Mouse (Mus musculus) monocyte, adult 5-6 weeks (primary cell): Measurements from ENCODE around the gene Pfn3. TPM values are rescaled to one million over a fixed set of nuclear protein-coding genes. Genes with fewer than 3 reads are reported as not detected.
"Not testable (repeated sequence)": the region's sequence is repeated elsewhere in the genome, so short reads cannot be mapped to it uniquely, and the experiment has no call there.

Experiments
- ATAC-seq: fragments of 153-309, 156-312 bp; replicated peaks from 2 replicates; pipeline ENCODE4 v1.8.0; 2017; ENCODE audit warnings: mild to moderate bottlenecking; ENCODE audit not compliant: low TSS enrichment, insufficient number of reproducible peaks, severe bottlenecking, poor library complexity, low FRiP score
- total RNA-seq: library from RNA; stranded (forward); fragments of 200-1000, 200-491, 200-594 nt; gene quantifications from 3 replicates; pipeline ENCODE4 v1.2.3, GENCODE M21; 2017

Gene Pfn3
- total RNA-seq, 1 experiment from 2014 or later = not detected

DNA sequence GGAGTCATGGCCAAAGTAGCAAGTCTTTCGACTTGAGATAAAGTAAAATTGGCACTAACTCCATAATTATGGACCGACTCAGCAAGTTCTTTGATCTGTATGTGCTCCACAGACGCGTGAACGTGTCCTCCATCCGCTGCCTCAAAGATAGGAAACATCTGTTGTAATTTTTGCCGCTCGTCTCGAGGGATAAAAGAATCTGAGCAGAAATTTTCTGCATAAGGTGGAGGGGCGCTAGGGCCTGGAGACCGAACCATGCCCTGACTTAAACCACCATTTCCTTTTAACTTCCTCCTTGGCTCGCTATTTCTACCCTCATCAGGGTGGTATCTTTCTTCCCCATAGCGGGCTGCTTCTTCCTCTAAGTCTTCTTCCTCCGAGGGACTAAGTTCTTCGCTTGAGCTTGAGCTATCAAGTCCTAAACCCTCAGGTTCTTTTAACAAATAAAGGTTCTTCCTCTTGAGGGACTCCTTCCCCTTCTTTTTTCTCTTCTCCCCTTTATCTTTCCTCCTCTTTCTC is 22.1 kb upstream of the Pfn3 start:
- not testable (repeated sequence) for ATAC-seq

DNA sequence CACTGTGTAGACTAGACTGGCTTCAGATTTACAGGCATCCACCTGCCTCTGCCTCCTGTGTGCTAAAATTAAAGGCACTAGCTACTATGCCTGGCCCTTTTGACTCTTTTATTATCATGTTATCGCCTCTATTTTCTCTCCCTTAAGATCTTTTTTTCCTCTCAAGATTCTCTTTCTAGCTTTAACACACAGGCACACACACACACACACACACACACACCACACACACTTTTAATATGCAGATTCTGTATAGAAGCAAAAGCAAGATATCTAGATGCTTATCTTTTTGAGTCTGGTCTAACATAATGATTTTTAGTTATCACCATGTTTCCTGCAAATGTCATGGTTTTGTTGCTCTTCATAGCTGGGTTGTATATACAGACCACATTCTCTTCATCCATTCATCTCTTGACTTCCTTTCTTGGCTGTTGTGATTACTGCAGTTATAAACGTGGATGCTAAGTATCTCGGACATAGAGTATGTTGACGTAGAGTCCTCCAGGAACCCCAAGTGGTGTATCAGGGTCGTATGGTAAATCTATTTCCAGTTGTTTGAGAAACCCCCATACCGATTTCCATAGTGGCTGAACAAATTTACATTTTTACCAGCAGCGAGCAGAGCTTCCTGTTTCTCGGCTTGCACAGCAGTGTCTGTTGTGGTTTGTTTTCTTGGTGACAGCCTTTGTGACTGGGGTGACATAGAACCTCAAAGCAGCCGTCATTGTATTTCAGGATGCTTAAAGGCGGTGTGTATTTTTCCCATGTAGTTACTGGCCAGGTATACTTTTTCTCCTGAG is 17.1 kb upstream of the Pfn3 start:
- ATAC-seq = peak; percentile 77

DNA sequence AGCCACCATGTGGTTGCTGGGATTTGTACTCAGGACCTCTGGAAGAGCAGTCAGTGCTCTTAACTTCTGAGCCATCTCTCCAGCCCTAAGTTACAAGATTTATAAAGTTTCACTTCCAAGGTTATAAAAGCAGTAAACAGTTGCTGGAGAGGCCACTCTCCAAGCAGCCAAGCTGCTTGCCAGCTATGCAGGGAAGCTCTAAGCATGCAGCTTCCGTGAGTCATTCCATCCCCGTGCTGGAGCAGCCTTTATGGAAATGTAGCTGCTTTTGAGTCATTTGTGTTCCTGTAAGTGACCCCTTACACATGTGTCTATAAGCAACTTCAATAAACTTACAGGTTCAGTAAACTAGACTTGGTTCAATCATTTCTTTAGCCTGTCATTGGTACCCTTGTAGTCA is 15.5 kb upstream of the Pfn3 start:
- ATAC-seq = no peak

DNA sequence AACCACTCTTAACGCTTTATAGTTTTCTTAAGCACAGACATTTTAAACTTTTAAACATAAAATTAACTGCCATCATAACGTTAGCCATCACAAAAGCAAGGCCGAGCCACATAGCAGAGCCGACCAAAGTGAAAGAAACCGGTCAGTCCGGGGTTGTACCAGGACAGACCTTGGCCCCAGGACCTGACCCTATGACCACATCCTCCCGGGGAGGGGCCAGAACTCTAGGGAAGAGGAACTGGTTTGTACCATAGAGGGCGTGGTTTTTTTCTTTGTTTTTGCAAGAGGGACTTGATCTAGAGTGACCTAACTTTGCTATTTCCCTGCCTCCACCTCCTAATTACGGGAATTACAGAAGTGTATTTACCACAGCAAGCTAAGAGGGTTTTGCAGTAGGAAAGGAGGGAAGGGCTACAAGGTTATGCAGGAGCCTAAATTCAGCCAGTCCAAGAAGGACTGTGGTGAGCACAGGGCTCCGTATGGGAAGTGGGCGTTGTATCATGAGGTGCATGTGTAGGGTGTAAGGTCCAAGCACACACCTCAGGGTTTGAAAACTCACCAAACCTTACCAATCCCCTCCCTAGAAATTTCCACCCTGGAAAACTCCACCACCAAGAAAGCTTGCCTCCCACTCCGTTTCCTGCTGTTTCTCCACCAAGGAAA is 14.3 kb upstream of the Pfn3 start:
- ATAC-seq = peak; percentile 93

DNA sequence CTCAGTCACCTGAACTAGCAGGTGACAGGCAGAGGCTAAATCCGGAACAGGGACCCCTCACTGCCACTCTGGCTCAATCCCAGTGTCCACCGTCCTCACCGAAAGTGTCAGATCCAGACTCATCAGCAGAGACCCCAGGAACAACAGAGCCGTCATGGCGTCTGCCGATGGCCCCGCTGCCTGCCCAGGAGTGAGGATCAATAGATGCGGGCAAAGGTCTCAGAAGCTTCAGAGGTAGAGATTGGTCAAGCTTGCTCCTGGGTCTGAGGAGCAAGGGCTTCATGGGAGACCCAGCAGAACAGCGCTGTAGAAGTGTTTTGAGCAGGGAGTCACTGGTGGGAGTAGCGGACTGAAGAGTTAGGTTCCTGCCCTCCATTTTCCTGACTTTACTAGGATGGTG is 11.6 kb upstream of the Pfn3 start, which contains the start of gene F12:
F12 (minus strand) TSS at position 181 of the 400 bp plus-strand sequence.
- ATAC-seq = no peak

DNA sequence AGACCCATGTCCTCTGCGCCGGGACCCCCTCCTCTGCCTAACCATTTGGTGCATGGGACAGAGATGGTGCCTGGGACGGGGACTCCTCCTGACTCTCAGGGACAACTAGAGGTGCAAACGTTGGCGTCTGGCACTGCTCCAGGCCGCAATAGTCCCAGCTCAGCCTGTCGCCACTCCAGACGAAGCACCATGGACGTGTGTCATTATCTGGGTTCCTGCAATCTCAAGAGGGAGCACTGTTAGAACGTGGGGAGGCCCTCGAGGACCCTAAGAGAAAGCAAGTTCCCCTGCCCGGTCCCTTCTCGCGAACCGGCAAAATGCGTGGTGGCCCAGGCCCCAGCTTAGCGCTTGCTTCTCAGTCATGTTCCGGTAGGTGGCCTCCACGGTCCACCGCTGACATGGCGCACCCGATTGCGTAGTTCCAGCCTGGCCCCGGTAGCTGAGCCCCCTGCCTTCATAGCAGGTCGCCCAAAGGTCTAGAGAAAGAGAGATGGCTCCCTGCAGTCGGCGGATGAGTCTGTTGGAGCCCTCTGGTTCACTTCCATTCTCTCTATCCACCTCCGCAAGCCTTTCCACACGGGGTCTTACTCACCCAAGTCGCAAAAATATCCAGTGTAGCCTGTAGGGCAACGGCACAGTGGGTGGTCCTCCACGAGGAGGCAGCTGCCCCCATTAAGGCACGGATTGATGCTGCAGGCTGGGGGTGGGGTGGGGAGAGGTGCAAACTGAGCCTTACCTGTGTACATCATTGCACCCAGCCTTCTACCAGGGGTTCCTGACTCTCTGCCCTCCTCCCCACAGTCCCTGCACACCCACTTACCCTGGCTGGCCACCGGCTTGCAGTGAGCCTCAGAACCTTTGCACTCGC is 6.1 kb upstream of the Pfn3 start:
- peak; percentile 67 for ATAC-seq

DNA sequence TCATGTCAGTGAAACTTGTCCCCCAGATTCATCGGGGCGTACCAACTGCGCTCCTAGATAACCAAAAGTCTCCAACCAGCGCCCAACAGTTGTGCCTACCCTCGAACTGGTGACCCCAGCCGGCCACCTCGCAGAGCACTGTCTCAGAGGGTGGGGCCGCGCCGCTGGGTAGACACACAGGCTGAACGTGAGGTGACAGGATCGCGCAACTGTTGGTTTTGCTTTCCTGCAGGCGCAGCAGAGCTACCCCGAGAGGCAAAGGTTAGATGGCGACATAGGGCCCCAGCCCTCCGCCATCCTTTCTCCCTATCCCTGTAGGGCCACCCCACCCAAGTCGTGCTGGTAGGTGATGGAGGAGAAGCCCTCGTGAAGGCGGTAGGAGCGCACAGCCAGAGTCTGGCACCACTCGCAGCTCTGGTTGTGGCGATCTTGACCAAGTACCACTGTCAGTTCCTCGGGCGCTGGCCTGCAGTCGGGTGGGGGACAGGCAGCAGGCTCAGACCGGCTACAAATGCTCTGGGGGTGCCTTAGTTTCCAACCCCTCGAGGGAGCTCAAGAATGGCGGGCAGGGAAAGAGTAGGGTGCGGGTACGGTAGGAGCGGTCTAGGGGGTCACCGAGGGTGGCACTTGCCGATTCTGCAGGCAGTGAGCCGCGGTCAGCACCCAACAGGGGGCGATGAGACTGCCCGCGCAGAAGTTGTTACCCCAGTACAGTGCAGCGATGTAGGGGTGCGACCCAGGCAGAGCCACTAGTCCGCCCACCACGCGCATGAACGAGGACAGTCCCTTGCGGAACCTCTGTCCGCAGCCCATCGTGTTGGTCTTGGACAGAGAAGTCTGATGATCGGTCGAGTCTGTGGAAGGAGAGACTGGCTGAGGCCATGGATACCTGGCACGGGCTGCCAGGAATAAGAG is 5.2 kb upstream of the Pfn3 start:
- no peak for ATAC-seq

DNA sequence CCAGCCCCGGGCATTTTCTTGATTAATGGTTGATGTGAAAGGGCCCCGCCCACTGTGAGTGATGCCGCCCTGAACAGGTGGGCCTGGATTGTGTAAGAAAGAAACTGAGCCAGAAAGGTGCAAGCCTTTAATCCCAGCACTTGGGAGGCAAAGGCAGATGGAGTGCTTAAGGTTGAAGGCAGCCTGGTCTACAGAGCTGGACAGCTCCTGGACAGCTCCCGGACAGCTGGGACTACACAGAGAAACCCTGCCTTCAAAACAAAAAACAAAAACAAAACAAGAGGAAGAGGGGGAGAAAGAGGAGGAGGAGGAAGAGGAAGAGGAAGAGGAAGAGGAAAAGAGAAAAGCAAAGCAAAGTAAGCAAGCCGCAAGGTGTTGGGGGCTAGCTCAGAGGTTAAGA is 4.1 kb upstream of the Pfn3 start:
- no peak for ATAC-seq

DNA sequence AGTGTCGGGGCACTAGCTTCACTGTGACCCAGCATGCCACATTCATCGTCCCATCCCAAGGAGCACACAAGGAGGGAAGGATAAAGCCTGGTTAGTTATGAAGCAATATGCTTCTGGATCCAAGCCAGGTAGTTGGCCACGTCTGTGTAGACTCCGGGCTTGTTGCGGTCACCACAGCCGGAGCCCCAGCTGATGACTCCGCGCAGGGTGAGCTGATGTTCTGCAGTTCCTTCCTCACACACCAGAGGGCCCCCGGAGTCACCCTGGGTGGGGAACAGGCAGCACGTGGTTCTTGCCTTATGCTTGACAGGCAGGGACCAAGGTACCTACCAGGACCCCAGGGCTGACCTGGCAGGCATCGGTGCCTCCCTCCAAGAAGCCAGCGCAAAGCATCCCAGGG is 3.0 kb upstream of the Pfn3 start:
- peak; percentile 85 for ATAC-seq

DNA sequence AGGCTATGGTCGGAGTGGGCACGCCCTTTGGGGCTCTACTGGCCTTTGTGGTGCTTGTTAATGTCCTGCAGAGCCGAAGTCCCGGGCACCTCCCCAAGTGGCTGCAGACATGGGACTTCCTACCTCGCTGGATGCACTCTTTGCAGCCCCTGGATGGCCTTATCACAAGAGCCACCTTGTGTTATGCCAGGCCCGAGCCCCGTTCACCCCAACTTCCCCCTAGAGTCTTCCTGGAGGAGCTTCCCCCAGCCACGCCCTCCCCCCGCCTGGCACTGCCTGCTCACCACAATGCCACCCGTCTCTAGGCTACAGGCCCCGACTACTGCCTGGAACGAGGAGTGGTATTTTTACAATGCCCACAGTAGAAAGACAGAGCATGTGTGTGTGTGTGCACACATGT is 1.7 kb downstream of the Pfn3 start:
- peak; percentile 36; the same call in 1 of the 2 replicates for ATAC-seq

DNA sequence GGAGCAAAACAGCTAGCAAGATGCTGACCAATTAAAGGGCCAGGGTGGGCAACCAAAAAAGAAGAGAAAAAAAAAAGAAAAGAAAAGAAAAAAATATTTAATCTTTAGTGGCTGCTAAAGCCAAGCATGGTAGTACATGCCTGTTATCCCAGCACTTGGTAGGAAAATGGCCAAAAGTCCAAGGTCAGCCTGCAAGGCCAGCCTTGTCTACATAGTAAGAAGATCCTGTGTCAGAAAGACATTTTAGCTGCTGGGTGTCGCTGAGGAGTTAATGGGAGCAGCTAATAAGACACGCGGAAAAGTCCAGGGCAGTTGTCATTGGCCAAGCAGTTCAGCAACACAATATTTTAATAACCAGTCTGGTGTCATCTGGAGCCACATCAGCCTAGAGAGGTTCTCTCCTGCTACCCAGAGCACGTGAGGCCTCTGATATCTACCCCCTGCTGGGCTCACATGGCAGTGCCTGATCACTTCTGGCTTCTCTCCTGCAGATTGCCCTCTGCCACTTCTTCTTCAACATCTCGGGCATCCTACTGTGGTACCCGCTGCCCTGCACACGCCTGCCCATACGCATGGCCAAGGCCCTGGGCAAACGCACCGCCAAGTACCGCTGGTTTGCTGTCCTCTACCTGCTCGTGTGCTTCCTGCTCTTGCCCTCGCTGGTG is 2.3 kb downstream of the Pfn3 start:
- ATAC-seq = 0 out of 2 replicates have a peak, but pooled peaks have one; percentile 9

DNA sequence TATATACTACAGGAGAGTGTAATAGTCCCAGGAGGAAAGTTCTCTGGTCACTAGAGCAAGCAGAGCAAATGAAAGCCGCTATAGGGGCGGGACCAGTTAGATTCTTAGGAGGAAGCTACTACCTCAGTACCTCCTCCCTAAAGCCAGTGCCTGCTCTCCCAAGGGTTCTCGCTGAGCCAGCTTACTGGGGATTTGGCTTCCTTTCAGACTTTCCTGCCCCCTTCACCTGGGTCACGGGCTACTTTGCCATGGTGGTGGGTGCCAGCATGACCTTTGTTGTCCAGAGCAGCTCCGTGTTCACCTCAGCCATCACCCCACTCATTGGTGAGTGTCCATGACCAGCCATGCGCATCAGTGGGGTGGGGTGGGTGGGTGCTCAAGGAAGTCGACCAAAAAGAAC is 3.2 kb downstream of the Pfn3 start:
- no peak for ATAC-seq

DNA sequence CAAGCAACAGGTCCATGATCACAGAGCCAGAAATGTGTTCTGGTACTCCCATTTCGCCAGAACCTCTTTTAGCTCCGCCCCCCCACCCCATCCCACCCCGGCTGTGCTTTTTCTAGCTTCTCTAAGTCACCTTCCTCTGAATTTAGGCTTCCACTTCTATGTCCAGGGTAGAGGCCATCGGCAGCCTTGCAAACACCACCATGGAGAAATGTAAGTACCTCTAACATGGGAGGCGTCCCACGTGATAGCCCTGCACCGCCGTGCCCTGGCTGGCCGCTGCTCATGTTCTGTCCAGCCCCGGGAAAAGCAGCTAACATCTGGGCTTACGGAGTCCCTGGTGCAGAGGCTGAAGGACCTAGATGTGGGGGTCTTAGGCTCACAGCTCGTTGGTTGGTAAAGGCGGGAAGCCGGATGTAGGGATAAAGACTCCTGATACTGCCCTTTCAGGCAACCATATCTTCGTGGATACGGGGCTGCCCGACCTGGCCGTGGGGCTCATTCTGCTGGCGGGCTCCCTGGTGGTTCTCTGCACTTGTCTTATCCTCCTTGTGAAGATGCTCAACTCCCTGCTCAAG is 6.4 kb downstream of the Pfn3 start:
- no peak for ATAC-seq

DNA sequence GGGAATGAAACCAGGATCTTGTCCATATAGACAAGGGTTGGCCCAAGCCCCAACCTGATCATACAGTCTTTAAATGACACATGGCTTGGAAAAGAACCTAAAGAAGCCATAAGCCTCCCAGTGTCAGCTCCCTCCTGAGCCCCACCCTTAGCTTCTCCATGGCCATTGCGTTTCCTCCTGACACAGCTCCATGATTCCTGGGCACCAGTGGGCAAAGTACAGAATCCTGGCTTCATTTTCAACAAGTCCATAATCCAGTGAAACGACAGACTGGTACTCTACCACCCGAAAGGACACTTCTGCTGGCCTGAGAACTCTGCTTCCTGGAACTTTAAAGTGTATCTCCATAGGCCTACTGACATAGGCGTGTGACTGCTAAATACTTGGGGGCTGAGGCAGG is 7.7 kb downstream of the Pfn3 start:
- ATAC-seq = no peak

DNA sequence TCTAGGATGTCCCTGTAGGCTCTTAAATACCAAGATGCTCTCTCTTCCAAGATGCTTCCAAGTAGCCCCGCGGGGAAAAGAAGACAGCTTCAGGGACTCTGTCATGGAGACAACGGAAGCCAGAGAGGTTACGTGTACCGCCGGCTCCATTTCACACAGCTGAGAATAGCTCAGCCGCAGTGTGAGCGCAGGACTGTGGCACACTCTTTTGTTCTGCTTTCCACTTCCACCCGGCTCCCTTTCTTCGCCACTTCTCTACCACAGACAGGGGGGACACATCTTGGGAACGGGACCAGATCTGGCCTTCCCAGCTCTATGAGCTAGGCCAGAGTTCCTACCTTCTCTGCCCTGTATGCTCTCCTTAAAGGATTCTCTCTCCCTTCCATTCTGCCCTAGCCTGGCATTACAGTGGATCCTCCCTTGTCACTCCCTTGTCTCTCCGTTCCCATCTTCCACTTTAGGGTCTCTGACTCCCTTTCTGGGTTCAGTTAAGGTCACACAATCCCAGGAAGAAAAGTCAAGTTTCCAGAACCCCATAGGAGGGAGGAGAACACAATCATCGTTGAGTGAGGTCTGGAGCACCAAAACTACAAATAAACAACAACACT is 9.1 kb downstream of the Pfn3 start:
- peak; percentile 19; the same call in 1 of the 2 replicates for ATAC-seq

DNA sequence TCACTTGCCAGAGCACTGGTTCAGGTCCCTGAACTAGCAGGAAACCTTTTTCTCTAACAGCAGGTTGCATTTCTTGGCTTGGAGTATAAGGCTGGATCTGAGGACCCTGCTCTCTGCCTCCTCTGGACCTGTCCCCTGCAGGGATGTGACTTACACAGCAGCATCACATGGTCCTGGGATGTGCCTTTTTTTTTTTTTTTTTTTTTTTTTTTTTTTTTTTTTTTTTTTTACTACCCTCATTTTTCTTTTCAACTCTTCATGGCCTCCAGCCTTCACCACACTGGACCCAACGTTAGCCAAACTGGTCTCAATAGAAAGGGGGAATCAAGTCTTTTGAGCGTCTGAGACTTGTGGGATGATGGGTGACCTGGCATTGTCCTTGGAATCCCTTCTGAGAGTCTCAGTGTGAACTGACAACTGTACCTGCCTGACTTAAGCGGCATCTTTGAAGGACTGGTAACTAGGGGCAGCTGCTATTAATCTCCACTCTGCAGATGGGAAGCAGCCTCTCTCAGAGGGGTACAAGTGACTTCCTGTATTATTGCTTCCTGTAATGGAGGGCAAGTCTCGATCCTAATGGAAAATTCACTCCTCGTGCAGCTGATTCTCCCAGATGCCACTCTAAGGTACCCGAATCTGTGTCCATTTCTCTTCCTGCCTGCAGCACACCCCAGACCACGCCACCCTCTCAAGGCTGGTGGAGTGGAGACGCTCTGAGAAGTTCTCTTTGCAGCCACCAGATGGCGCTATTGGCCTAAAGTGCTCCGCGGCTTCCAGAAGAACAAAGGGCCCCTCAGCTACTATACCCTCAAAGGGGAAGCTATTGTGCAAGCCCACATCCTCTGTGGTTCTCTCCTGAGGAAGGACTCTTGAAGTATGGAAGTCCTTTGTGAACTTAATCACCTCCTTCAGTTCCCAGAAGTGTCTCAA is 9.9 kb downstream of the Pfn3 start:
- peak; percentile 87 for ATAC-seq
